Mouse (Mus musculus): ENCODE results near the gene Dhx32.

DNA sequence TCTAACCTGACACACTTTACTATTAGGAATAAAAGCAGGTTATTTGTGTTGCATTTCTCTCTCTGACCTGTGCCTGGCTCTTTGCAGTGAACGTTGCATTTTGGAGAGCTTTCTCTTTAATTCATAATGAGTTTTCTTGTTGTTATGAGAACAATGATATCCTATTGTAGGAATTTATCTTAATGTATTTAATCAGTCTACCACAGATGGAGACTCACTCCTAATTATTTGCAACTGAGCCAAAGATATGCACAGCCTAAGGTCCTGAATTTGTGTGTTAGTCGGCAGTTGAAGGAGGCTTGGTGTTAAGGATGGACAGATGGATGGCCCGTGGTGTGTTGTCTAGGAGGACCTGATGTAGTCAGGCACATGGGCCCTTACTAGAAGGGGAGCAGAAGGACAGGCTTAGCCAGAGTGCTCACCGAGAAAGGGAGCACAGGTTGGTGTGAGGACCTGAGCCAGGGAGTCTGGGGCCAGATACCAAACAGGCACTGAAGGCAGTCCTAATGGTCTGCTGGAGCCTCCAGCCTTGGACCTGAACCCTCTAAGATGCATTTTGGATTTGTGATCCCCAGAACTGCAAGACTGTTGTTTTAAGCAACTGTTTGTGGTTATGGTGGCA lies 8.2 kb upstream of the Dhx32 start:
- TF ChIP-seq CTCF (IDR thresholded peaks at IDR 0.05; ENCODE audit: low read depth) = no peak
- TF ChIP-seq EP300 (IDR thresholded peaks at IDR 0.05; ENCODE audit: low read depth) = no peak

Data from liver, embryonic 14.5 days (tissue).